Mouse (Mus musculus) CH12.LX (cell line): ENCODE results near the gene Gsta2. TPM values are rescaled to one million over a fixed set of nuclear protein-coding genes. Genes with fewer than 3 reads are reported as not detected.
"Not testable (repeated sequence)": the region's sequence is repeated elsewhere in the genome, so short reads cannot be mapped to it uniquely, and the experiment has no call there.

Experiments used
- DNase-seq: peaks from one replicate; pipeline ENCODE4 v3.0.0-alpha.2; 2013; ENCODE audit errors: extremely low read depth
- H3K27ac ChIP-seq: 2 replicates; pipeline ENCODE4 v1.5.1; 2012; ENCODE audit warnings: low read depth, mild to moderate bottlenecking, control low read depth, moderate library complexity; ENCODE audit not compliant: insufficient read depth
- H3K27me3 ChIP-seq: replicated peaks from 2 replicates; pipeline ENCODE3; 2012; ENCODE audit warnings: inconsistent platforms
- H3K36me3 ChIP-seq, 2 experiments: replicated peaks in 1 of 2; 2 replicates each; pipeline versions ENCODE3 to v1.6.1; 2012; ENCODE audit warnings: inconsistent platforms in 1 of 2, low read length in 1 of 2, mild to moderate bottlenecking in 1 of 2, mixed read lengths in 1 of 2, moderate library complexity in 1 of 2; ENCODE audit not compliant: control insufficient read depth in 1 of 2, insufficient read depth in 1 of 2
- H3K4me1 ChIP-seq, 2 experiments: 2 replicates each; pipeline ENCODE4 v1.6.1; 2012; ENCODE audit warnings: inconsistent platforms in 1 of 2, moderate library complexity in 1 of 2; ENCODE audit not compliant: insufficient read depth in 2 of 2, control insufficient read depth in 1 of 2
- H3K4me2 ChIP-seq: 2 replicates; pipeline ENCODE4 v1.6.1; 2012; ENCODE audit warnings: low read depth, mild to moderate bottlenecking, control low read depth; ENCODE audit not compliant: poor library complexity, insufficient read depth, severe bottlenecking
- H3K4me3 ChIP-seq, 3 experiments: fragments of 150-350 bp in 1 of 3; sonication (generic) in 1 of 3; replicated peaks in 1 of 3; 2 replicates each; pipeline versions ENCODE3 to v1.5.1; 2011 to 2012; ENCODE audit warnings: low read depth in 2 of 3, low read length in 2 of 3, mild to moderate bottlenecking in 2 of 3, moderate library complexity in 2 of 3, control low read depth in 1 of 3, improper control_type of control experiment in 1 of 3, inconsistent platforms in 1 of 3, mixed read lengths in 1 of 3; ENCODE audit not compliant: poor library complexity in 1 of 3
- H3K79me2 ChIP-seq: replicated peaks from 2 replicates; pipeline ENCODE4 v1.6.1; 2012; ENCODE audit warnings: mild to moderate bottlenecking, moderate library complexity; ENCODE audit not compliant: control insufficient read depth, poor library complexity, insufficient read depth, severe bottlenecking; ENCODE audit errors: extremely low read depth
- H3K9ac ChIP-seq: 2 replicates; pipeline ENCODE4 v1.6.1; 2012; ENCODE audit warnings: low read depth, mild to moderate bottlenecking, control low read depth, moderate library complexity; ENCODE audit not compliant: insufficient read depth
- H3K9me3 ChIP-seq: replicated peaks from 2 replicates; pipeline ENCODE3; 2012; ENCODE audit warnings: low read length, inconsistent platforms, mixed read lengths
- CHD2 ChIP-seq: IDR thresholded peaks from 2 replicates; pipeline ENCODE4 v1.6.1; 2011; ENCODE audit warnings: low read length, improper control_type of control experiment
- E2F4 ChIP-seq: IDR thresholded peaks from 2 replicates; pipeline ENCODE4 v1.6.1; 2011; ENCODE audit warnings: low read depth, low read length, improper control_type of control experiment; ENCODE audit not compliant: insufficient replicate concordance
- EP300 ChIP-seq: IDR thresholded peaks from 2 replicates; pipeline ENCODE4 v1.6.1; 2011; ENCODE audit warnings: low read length, improper control_type of control experiment
- ETS1 ChIP-seq: conservative IDR thresholded peaks from 2 replicates; pipeline ENCODE4 v1.6.1; 2012; ENCODE audit warnings: low read depth, mild to moderate bottlenecking, inconsistent platforms, low read length, improper control_type of control experiment, moderate library complexity
- GABPA ChIP-seq: IDR thresholded peaks from 2 replicates; pipeline ENCODE4 v1.6.1; 2012; ENCODE audit warnings: low read depth, low read length, improper control_type of control experiment, inconsistent platforms; ENCODE audit not compliant: insufficient replicate concordance
- MAFK ChIP-seq: IDR thresholded peaks from 2 replicates; pipeline ENCODE4 v1.6.1; 2011; ENCODE audit warnings: low read length, improper control_type of control experiment; ENCODE audit not compliant: insufficient replicate concordance
- MAX ChIP-seq: IDR thresholded peaks from 2 replicates; pipeline ENCODE4 v1.6.1; 2011; ENCODE audit warnings: low read length, improper control_type of control experiment
- NELFE ChIP-seq: IDR thresholded peaks from 2 replicates; pipeline ENCODE4 v1.6.1; 2011; ENCODE audit warnings: low read depth, low read length, improper control_type of control experiment
- NRF1 ChIP-seq: IDR thresholded peaks from 2 replicates; pipeline ENCODE4 v1.6.1; 2014; ENCODE audit warnings: low read depth, mild to moderate bottlenecking, inconsistent platforms, low read length, improper control_type of control experiment, moderate library complexity
- PAX5 ChIP-seq: IDR thresholded peaks from 2 replicates; pipeline ENCODE4 v1.6.1; 2012; ENCODE audit warnings: low read length, inconsistent platforms, mixed read lengths
- POLR2AphosphoS2 ChIP-seq: IDR thresholded peaks from 2 replicates; pipeline ENCODE4 v1.6.1; 2011; ENCODE audit warnings: low read depth, low read length, improper control_type of control experiment
- RAD21 ChIP-seq: IDR thresholded peaks from 2 replicates; pipeline ENCODE4 v1.6.1; 2011; ENCODE audit warnings: low read depth, mild to moderate bottlenecking, low read length, improper control_type of control experiment, moderate library complexity
- SMC3 ChIP-seq: IDR thresholded peaks from 2 replicates; pipeline ENCODE4 v1.6.1; 2011; ENCODE audit warnings: low read depth, low read length, improper control_type of control experiment
- TBP ChIP-seq: conservative IDR thresholded peaks from 2 replicates; pipeline ENCODE4 v1.6.1; 2011; ENCODE audit warnings: low read depth, low read length, improper control_type of control experiment
- UBTF ChIP-seq: IDR thresholded peaks from 2 replicates; pipeline ENCODE4 v1.6.1; 2012; ENCODE audit warnings: low read depth, mild to moderate bottlenecking, inconsistent platforms, low read length, improper control_type of control experiment, moderate library complexity
- USF1 ChIP-seq: IDR thresholded peaks from 2 replicates; pipeline ENCODE4 v1.6.1; 2014; ENCODE audit warnings: low read depth, mild to moderate bottlenecking, inconsistent platforms, low read length, improper control_type of control experiment
- USF2 ChIP-seq: conservative IDR thresholded peaks from 2 replicates; pipeline ENCODE4 v1.6.1; 2011; ENCODE audit warnings: low read depth, low read length, improper control_type of control experiment
- ZC3H11A ChIP-seq: IDR thresholded peaks from 2 replicates; pipeline ENCODE4 v1.6.1; 2012; ENCODE audit warnings: low read depth, mild to moderate bottlenecking, inconsistent platforms, low read length, improper control_type of control experiment
- ZKSCAN1 ChIP-seq: IDR thresholded peaks from 2 replicates; pipeline ENCODE4 v1.6.1; 2012; ENCODE audit warnings: low read depth, inconsistent platforms, low read length, improper control_type of control experiment, borderline replicate concordance
- ZNF384 ChIP-seq: IDR thresholded peaks from 2 replicates; pipeline ENCODE4 v1.6.1; 2012; ENCODE audit warnings: low read depth, low read length, improper control_type of control experiment, inconsistent platforms
- dilution Hi-C: fragments of 300-500 bp; cut with MboI; formaldehyde crosslinking; loops from 2 replicates; pipeline ENCODE4 v1.14.3; 2020; ENCODE audit warnings: low sequenced_read_pairs; ENCODE audit not compliant: extremely low pct_unique_long_range_greater_than_20kb, extremely low pct_ligation_motif_present
- in situ Hi-C: fragments of 300-500 bp; cut with MboI; formaldehyde crosslinking; loops from 3 replicates; pipeline ENCODE4 v1.14.3; 2019; ENCODE audit warnings: low sequenced_read_pairs, low pct_ligation_motif_present, low pct_unique_long_range_greater_than_20kb, mixed read lengths
- polyA plus RNA-seq: library from polyadenylated mRNA; unstranded; fragments of >175 nt; gene quantifications from 2 replicates; pipeline ENCODE4 v1.2.1, GENCODE M21; 2012; ENCODE audit warnings: low read depth; ENCODE audit not compliant: insufficient read length
- total RNA-seq, 2 experiments: library from RNA; depleted of rRNA; stranded (reverse); fragments of 300-350 nt in 1 of 2; fragments of >200 nt in 1 of 2; gene quantifications; 2 replicates each; pipeline ENCODE4 v1.2.3; 2012 to 2014

The Gsta2 gene
- total and polyA plus RNA-seq, 3 experiments, result not detected

DNA sequence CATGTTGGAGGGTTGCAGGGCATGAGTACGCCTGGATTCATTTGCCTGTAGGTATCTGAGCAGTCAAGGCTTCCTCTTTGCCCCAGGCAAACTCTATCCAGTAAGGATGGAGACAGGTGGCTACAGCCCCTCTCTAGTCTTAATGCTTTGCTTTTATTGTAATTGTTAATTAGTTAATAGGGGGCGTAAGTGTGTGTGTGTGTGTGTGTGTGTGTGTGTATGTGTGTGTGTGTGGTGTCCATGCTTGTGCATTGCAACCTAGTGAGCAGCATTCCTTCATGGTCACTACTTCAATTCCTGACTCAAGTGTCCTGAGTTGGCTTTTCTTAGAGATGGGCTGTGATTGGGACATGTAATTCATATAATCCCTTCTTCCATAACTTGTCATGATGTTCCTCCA is 40.9 kb downstream of the Gsta2 start, which contains the start of gene Omt2a:
Gene Omt2a (minus strand): TSS at position 101 of the 400 bp plus-strand sequence.
- no peak within 1 kb of the TSS for H3K4me3 ChIP-seq
- no peak within 1 kb of the TSS for H3K4me2 ChIP-seq
- no peak within 1 kb of the TSS for H3K9ac ChIP-seq
- H3K79me2 ChIP-seq, result no peaks in the 10 kb centered on the region
- no peak within 1 kb of the TSS for H3K27ac ChIP-seq
- peaks cover 5 to 7% of the 10 kb centered on the region in 2 experiments; a peak in 2 of 4 replicates for H3K4me1 ChIP-seq
- H3K9me3 ChIP-seq, result no peaks in the 10 kb centered on the region
- dilution Hi-C loops, result no loop called here
- H3K36me3 ChIP-seq, result no peaks in the 10 kb centered on the region
- no peak for DNase-seq
- in situ Hi-C loops, result no loop called here
- TF ChIP-seq USF2 (no peak), E2F4 (no peak), TBP (no peak), EP300 (no peak), GABPA (no peak), PAX5 (no peak)
- H3K27me3 ChIP-seq, result no peaks in the 10 kb centered on the region

GRCm38 (mm10) chr9:78308122-78308521 is 47.5 kb downstream of the Gsta2 start:
- in situ Hi-C loops, H3K36me3 ChIP-seq, H3K9me3 ChIP-seq, H3K27ac ChIP-seq, H3K4me3 ChIP-seq, H3K9ac ChIP-seq, DNase-seq, H3K4me1 ChIP-seq, H3K27me3 ChIP-seq, dilution Hi-C loops, H3K4me2 ChIP-seq, H3K79me2 ChIP-seq: not testable (repeated sequence)

DNA sequence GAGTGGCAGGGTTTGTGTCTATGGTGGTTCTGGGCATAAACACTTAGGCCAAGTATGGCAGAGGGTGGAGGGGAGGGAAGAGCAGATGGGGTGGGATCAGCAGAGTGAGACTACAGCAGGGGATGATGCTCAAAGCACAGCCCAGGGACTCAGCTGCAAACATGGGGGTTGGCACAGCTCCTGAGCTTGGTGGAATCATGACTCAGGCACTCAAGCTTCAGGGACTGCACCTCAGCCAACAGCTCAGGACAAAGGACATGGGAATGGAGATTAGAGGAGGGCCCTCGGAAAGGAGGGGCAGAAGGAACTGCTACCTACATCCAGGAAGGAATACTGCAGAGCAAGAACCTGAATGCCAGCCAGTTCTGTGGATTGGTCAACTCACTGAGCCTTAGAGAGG is 56.4 kb downstream of the Gsta2 start:
- H3K9ac ChIP-seq, H3K79me2 ChIP-seq, H3K27ac ChIP-seq, H3K27me3 ChIP-seq, H3K9me3 ChIP-seq, DNase-seq, H3K36me3 ChIP-seq, H3K4me2 ChIP-seq, H3K4me3 ChIP-seq, H3K4me1 ChIP-seq, in situ Hi-C loops, dilution Hi-C loops: not testable (repeated sequence)

DNA sequence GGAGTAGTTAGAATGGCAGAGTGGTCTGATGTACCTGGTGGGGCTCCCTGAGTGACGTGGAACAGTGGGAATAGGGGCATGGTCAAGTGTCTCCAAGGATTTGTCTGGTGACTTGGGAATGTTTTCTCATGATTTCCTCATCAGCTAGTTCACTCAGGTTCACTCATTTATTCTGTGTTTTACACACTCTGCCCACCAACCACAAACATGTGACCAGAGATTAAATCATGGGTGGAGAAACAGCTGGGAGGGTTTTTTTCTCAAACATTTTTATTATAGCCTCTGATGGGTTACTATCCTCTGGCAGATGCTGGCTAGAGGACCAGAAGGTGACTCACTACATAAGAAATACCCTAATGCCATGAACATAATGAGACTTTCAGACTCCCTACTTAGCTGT is 57.4 kb downstream of the Gsta2 start:
- in situ Hi-C loops (no loop called here), dilution Hi-C loops (no loop called here)
- H3K27me3 ChIP-seq, result peaks cover 2% of the 10 kb centered on the region
- no peak overlapping the region for H3K27ac ChIP-seq
- no peaks in the 10 kb centered on the region for H3K9me3 ChIP-seq
- no peak for DNase-seq
- H3K79me2 ChIP-seq, result no peaks in the 10 kb centered on the region
- H3K9ac ChIP-seq, result no peak overlapping the region
- H3K4me2 ChIP-seq, result no peak overlapping the region
- H3K4me3 ChIP-seq, result no peak overlapping the region
- H3K36me3 ChIP-seq, result no peaks in the 10 kb centered on the region
- H3K4me1 ChIP-seq, result no peaks in the 10 kb centered on the region
- no peak for TF ChIP-seq USF1
- no peak for TF ChIP-seq E2F4
- TF ChIP-seq MAFK, result no peak
- TF ChIP-seq ZNF384, result no peak
- TF ChIP-seq CHD2, result no peak
- TF ChIP-seq RAD21, result no peak
- TF ChIP-seq UBTF, result no peak
- TF ChIP-seq POLR2AphosphoS2, result no peak
- no peak for TF ChIP-seq SMC3
- TF ChIP-seq NELFE, result no peak
- no peak for TF ChIP-seq MAX
- TF ChIP-seq ZC3H11A, result no peak
- TF ChIP-seq EP300, result no peak
- no peak for TF ChIP-seq ZKSCAN1
- TF ChIP-seq ETS1, result no peak
- TF ChIP-seq NRF1, result no peak
